Mouse (Mus musculus) heart, postnatal 0 days (tissue): ENCODE measurements around the gene Chd4.

Experiments
- CTCF ChIP-seq: IDR thresholded peaks from 2 replicates; pipeline ENCODE4 v1.5.1; 2016; ENCODE audit warnings: antibody characterized with exemption, control low read depth, low read depth
- EP300 ChIP-seq: IDR thresholded peaks from 2 replicates; pipeline ENCODE4 v1.6.1; 2016; ENCODE audit warnings: antibody characterized with exemption, low read depth

- no peak for TF ChIP-seq CTCF
- no peak for TF ChIP-seq EP300
Measured at GRCm38 (mm10) chr6:125096279-125096596, 457 bp downstream of the Chd4 start.
